In the genomic region with DNA sequence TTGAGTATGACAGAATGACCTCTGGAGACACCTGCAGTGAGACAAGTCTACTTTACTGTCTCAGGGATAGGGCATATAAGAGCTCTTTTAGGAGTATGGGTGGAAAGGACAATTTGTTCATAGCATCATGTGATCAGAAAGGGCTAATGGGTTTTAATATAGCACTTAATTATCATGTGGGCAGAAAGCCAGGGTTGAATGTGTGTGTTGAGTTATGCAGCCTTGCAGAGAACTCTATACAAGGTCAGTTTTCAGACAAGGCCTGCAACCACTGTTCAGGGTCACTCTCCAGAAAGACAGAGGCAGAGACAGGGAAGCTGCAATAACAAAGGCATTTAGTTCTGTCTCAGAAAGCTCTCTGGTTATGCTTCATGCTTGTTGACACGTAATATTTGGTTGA, we compare ENCODE assay signal across 19 mouse cellular contexts.
"Had no signal": no experiment of that assay in that cellular context is flagged by ENCODE, and none has a peak within 500 bp of the region (broad histone marks: within the 10 kb centered on the region; RNA-seq: fewer than 3 reads in every experiment).

No protein-coding gene starts in this region.

- H3K4me1 ChIP-seq: limb, embryonic 10.5 days; limb, embryonic 13.5 days; liver, embryonic 12.5 days; liver, embryonic 15.5 days had no signal

- H3K9me3 ChIP-seq: limb, embryonic 10.5 days; limb, embryonic 13.5 days; liver, embryonic 12.5 days; liver, embryonic 15.5 days had no signal

- H3K27me3 ChIP-seq: limb, embryonic 13.5 days; liver, embryonic 12.5 days; liver, embryonic 15.5 days had no signal

- H3K27ac ChIP-seq: limb, embryonic 10.5 days; limb, embryonic 13.5 days; liver, embryonic 12.5 days; liver, embryonic 15.5 days; stomach, postnatal 0 days had no signal

- H3K9ac ChIP-seq: limb, embryonic 13.5 days; liver, embryonic 12.5 days; liver, embryonic 15.5 days had no signal

- H3K4me2 ChIP-seq: limb, embryonic 13.5 days; liver, embryonic 12.5 days; liver, embryonic 15.5 days; midbrain, embryonic 11.5 days had no signal

- ATAC-seq: liver, embryonic 12.5 days had no signal

- H3K4me3 ChIP-seq: limb, embryonic 10.5 days; limb, embryonic 13.5 days; liver, embryonic 12.5 days; liver, embryonic 15.5 days had no signal

- DNase-seq: kidney, adult 18-20 months; kidney, adult 9 months; kidney, postnatal 14 days; kidney, postnatal 4 days; liver; lung, adult 18-20 months; lung, postnatal 10 days; lung, postnatal 4 days; midbrain, embryonic 14.5 days; right cerebral cortex, adult 18-20 months; right cerebral cortex, postnatal 14 days; right cerebral cortex, postnatal 4 days; thymus, postnatal 25 days had no signal

- H3K36me3 ChIP-seq: limb, embryonic 10.5 days; limb, embryonic 13.5 days; liver, embryonic 12.5 days; liver, embryonic 15.5 days had no signal
